Comparison of ENCODE assay signal across 8 mouse cellular contexts in genomic region chr6:37441251-37442011, GRCm38 (mm10). TPM values are rescaled to one million over a fixed set of nuclear protein-coding genes. Genes with fewer than 3 reads are reported as not detected.
A peak's percentile ranks its signal among the peaks of the same experiment; 100 is the strongest.
DNase-seq lines count a peak whose midpoint lies in the region; ATAC-seq lines count a peak whose summit lies in the region.

No protein-coding gene starts in this region.

- peaks cover 19% of the 10 kb centered on the region for H3K4me1 ChIP-seq in forebrain, embryonic 13.5 days
- H3K4me1 ChIP-seq in intestine, embryonic 14.5 days (replicated peaks; ENCODE audit: control insufficient read depth, insufficient read depth, low read length): peaks cover 27% of the 10 kb centered on the region

- H3K27ac ChIP-seq in forebrain, embryonic 13.5 days: peak overlapping the region; percentile 51
- H3K27ac ChIP-seq in intestine, embryonic 14.5 days (ENCODE audit: low read depth): peak overlapping the region; percentile 91

- H3K4me2 ChIP-seq in forebrain, embryonic 13.5 days: peak overlapping the region; percentile 86
- H3K4me2 ChIP-seq in intestine, embryonic 14.5 days (ENCODE audit: low read length): peak overlapping the region; percentile 67

- WGBS in forebrain, embryonic 13.5 days: 2% methylated on average over 39 of the region's 40 CpGs
- under 1% methylated on average over 40 of the region's 40 CpGs for WGBS in intestine, embryonic 14.5 days

- no peaks in the 10 kb centered on the region for H3K9me3 ChIP-seq in forebrain, embryonic 13.5 days (replicated peaks)
- no peaks in the 10 kb centered on the region for H3K9me3 ChIP-seq in intestine, embryonic 14.5 days (ENCODE audit: control insufficient read depth, low read length)

- DNase-seq in ovary, postnatal 10 days (ENCODE audit: low spot score): peak; percentile 37
- no peak for DNase-seq in ovary, postnatal 14 days (ENCODE audit: low spot score)
- peak; percentile 50 for DNase-seq in adrenal gland, postnatal 25 days
- DNase-seq in intestine, embryonic 14.5 days (ENCODE audit: low spot score): no peak
- DNase-seq in testis, postnatal 14 days (ENCODE audit: low spot score): peak; percentile 59
- no peak for DNase-seq in layer of hippocampus, adult 9-10 months (ENCODE audit: low spot score)

- peak; percentile 62 for ATAC-seq in forebrain, embryonic 13.5 days
- peak; percentile 68 for ATAC-seq in intestine, embryonic 14.5 days (replicated peaks; ENCODE audit: low FRiP score, low TSS enrichment, low read depth)
- ATAC-seq in megakaryocyte progenitor cell, adult 5-6 weeks (replicated peaks; ENCODE audit: poor library complexity): peak; percentile 33

- H3K4me3 ChIP-seq in forebrain, embryonic 13.5 days: peak overlapping the region; percentile 73
- H3K4me3 ChIP-seq in intestine, embryonic 14.5 days (ENCODE audit: low read depth, low read length): peak overlapping the region; percentile 91

- no peaks in the 10 kb centered on the region; the same call in 1 of the 2 replicates for H3K27me3 ChIP-seq in forebrain, embryonic 13.5 days
- H3K27me3 ChIP-seq in intestine, embryonic 14.5 days (replicated peaks; ENCODE audit: control insufficient read depth, insufficient read depth, low read length): no peaks in the 10 kb centered on the region

- H3K9ac ChIP-seq in forebrain, embryonic 13.5 days: peak overlapping the region; percentile 77
- peak overlapping the region; percentile 89 for H3K9ac ChIP-seq in intestine, embryonic 14.5 days (ENCODE audit: low read length)

- no peaks in the 10 kb centered on the region for H3K36me3 ChIP-seq in forebrain, embryonic 13.5 days (ENCODE audit: poor library complexity, severe bottlenecking)
- H3K36me3 ChIP-seq in intestine, embryonic 14.5 days (ENCODE audit: control insufficient read depth, insufficient read depth, low read length): peaks cover 3% of the 10 kb centered on the region; the same call in 1 of the 2 replicates

RNA-seq across cellular contexts. Expression of gene Creb3l2, which starts 0.5 kb away (rescaled TPM):
- total RNA-seq in adrenal gland, postnatal 25 days (2021): 78.9 and 95.9 TPM in 2 replicates
- polyA plus RNA-seq in forebrain, embryonic 13.5 days (2015; fragmentation: Nextera tagmentation; extraction: Ambion mirVana): 2.0 and 2.1 TPM in 2 replicates
- 22.9 and 23.9 TPM in 2 replicates for polyA plus RNA-seq in intestine, embryonic 14.5 days (2014; fragmentation: Nextera tagmentation; extraction: Ambion mirVana)
- total RNA-seq in megakaryocyte progenitor cell, adult 5-6 weeks (2015): 9.3 and 11.2 TPM in 2 replicates
- 2.2 and 2.9 TPM in 2 replicates for total RNA-seq in megakaryocyte progenitor cell, adult 5-6 weeks (2017)

Comparison
In these comparisons a context has a peak if more than half of its experiments do, and no peak if none do; other contexts are left out.
1. DNase-seq: peak in ovary, postnatal 10 days (single experiment), adrenal gland, postnatal 25 days (single experiment) and testis, postnatal 14 days (single experiment); none in ovary, postnatal 14 days (single experiment), intestine, embryonic 14.5 days (single experiment) and layer of hippocampus, adult 9-10 months (single experiment).
2. Peak in every context shown above with its lines, with median percentiles within 50 percentile points of each other: ATAC-seq.